Mouse (Mus musculus): ENCODE results near the gene Notch3.

DNA sequence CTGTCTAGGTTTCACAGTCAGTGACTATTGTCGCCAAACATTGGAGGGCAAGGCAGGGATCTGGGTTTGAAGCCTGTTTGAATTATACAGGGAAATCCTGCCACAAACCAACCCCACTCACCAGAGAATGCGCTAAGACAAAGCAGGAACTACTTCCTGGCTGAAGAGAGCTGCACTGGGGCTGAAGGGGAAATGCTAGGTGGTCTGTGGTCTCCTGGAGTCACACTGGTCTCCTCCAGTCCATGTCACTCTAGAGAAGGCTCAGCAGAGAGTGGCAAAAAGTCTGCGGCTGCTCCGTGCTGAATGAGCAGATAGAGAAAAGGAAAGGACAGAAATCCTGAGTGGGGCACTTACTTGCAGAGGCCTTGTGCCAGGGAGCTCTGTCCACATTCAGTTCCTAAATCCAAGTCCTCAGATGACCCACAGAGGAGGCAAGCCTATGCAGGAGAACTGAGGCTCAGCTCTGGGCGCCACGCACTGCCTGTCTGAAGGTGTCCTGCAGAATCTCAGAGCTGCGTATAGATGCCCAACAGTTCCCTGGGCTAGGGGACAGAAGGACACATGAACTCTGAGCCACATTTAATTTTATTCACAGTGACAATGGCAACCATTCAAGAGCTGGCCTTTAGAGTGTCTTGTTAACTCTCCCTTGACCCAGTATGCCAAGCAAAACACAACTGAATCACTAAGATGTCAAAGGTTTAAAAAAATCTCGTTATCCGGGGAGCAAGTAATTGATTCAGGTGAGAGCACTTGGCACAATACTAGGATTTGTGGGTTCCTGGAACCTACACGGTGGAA, 55.5 kb downstream of the Notch3 start:
- TF ChIP-seq GATA1 (IDR thresholded peaks at IDR 0.05; ENCODE audit: borderline replicate concordance, low read length) (no peak), FLI1 (IDR thresholded peaks at IDR 0.05; ENCODE audit: low read length) (no peak)

All from megakaryocyte, embryonic 14.5 days (primary cell).